Mouse (Mus musculus) spleen, adult 2 months (tissue): ENCODE results near the gene Zfp1.

Source experiments
- CTCF ChIP-seq: fragments of 200-500 bp; IDR thresholded peaks from 2 replicates; pipeline ENCODE4 v1.5.1; 2011; ENCODE audit warnings: mild to moderate bottlenecking, inconsistent platforms; ENCODE audit not compliant: insufficient read depth, insufficient read length, insufficient replicate concordance; ENCODE audit errors: extremely low read depth
- POLR2A ChIP-seq: fragments of 200-500 bp; IDR thresholded peaks from 2 replicates; pipeline ENCODE4 v1.6.1; 2011; ENCODE audit warnings: low read depth, low read length, inconsistent platforms

DNA sequence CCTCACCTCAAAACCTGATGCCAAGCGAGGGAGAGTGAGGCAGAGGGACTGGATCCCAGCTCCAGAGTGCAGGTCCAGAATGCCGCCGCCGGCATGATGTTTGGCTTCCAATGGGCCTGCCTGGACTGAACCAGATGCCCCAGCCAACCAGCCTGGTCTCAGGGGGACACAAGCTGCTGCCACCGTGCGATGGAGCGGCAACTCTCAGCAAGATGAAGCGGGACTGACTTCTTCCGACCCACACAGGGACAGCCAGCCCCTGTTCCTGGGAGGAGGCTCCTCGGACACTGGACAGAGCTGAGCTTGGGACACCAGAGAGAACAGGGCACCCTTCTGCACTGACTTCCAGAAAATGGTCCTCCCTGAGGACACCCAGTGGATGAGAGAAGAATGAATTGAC lies 20.6 kb upstream of the Zfp1 start:
- TF ChIP-seq CTCF: no peak
- no peak for TF ChIP-seq POLR2A
